Mouse (Mus musculus) frontal cortex, postnatal 10 days (tissue): ENCODE results near the gene Rev3l.
"Not testable (repeated sequence)": the region's sequence is repeated elsewhere in the genome, so short reads cannot be mapped to it uniquely, and the experiment has no call there.

Experiments used
- DNase-seq, 2 experiments: peaks; one replicate each; pipeline ENCODE4 v3.0.0; 2022; ENCODE audit warnings: low spot score in 2 of 2, mixed read lengths in 1 of 2

The Rev3l gene

DNA sequence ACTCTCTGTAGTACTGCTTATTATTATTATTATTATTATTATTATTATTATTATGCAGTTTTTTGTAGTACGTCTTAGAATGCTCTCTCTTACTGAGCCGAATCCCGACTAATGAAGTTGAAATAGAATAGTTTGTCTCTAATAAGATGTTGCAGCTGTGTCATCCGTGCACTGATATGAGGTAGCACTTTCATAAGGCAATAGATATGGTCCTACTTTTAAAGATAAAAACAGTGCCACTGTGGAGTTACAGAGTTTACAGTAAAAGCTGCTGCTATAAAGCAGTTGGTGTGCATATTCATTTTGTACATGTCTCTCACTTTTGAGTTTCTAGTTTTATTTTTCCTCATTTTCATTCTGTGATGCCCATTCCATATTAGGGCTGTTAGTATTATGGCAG lies 46.4 kb downstream of the Rev3l start:
- no peak for DNase-seq

DNA sequence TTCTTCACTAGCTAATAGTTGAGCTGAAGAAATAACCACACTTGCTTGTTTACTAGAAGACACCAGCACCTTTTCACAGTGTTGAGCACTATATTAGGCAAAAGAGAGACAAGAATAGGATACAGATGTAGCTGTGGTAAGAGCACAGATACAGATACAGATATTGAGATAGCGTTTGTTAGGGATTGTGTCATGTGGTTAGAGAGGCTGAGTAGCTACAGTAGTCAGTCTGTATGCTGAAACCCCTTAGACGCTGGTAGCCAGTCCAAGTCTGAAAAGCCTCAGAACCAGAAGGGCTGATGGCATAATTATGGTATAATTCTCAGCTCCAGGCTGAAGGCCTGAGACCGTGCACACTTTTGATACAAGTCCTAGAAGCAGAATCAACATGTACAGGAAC lies 53.3 kb downstream of the Rev3l start:
- no peak for DNase-seq

DNA sequence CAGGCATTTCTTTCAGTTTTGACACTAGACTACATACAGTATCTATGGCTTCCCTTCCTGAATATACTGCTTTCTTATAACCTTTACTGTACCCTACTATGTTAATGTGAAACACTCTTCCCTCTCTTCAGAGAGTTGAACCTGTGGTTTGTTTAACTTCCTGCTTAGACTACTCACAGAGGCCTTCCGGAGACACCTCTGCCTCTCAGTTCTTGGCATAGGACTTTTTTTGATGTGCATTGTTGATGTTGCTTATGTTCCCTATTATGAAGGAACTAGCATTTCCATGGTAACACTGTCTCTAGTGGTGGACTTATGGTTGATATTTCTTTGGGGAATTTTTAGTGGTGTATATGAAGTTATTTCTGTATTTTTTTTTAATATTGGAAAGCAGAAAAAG lies 61.4 kb downstream of the Rev3l start:
- DNase-seq: no peak

GRCm38 (mm10) chr10:39811507-39811906 lies 79.6 kb downstream of the Rev3l start:
- no peak for DNase-seq

DNA sequence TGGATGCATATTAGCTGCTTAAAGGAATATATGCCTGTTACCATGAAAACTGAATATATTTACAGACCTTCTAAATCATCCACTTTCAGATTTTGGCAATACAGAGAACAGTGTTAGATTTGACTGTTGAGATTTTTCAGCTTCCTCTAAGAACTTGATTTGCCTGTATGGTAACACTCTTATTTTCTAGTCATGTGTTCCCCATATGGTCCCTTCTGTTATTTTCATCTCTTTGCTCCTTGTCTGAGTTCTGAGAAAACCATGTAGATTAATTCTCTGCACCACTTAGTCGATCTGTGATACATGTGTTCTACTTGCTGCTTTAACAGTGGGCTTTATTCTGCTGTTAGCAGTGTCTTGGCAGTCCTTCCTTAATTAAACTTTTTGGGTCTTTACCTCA lies 110.7 kb downstream of the Rev3l start:
- no peak for DNase-seq

DNA sequence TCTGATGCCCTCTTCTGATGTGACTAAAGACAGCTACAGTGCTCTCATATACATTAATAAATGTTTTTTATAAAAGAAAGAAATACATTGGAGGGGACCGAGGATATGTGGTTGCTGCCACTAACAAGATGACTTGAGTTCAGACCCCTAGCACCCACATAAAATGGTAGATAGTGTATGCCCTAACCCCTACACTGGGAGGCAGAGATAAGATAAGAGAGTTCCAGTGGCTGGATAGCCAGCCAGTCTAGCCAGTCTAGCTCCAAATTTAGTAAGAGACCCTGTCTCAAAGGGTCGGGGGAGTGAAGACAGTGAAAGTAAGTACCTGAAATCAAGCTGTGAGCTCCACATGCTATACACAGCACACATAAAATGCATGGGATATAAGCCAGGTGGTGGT lies 133.6 kb downstream of the Rev3l start:
- no peak for DNase-seq

DNA sequence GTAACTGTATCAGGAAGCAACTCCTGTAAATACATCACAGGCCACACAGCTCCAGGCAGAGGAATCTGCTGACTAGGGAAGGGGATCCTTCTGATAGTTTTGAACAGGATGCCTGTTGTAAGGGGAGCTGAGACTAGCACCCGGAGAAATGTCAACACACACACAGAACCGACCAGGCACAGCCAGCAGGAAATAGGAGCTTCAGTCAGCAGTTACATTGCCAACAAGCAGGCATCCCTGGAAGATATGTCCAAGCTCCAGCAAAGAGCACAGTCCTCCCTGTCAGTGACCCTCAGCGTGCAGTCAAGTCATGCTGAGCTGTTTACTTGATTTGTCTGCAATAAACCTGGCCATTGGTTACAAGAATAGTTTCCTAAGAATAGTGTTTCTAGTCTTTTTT lies 156.7 kb downstream of the Rev3l start:
- DNase-seq: no peak

GRCm38 (mm10) chr10:39893702-39894697 lies 162.1 kb downstream of the Rev3l start:
- DNase-seq: no peak

- DNase-seq: no peak
Observed at GRCm38 (mm10) chr10:39896503-39896902, 164.6 kb downstream of the Rev3l start.

GRCm38 (mm10) chr10:39898874-39899371 lies 167.0 kb downstream of the Rev3l start, which contains the start of gene Mfsd4b4:
Gene Mfsd4b4 (minus strand): TSS chr10:39899238.
- DNase-seq: peak; percentile 71 to 77

GRCm38 (mm10) chr10:39904191-39904590 lies 172.3 kb downstream of the Rev3l start:
- no peak for DNase-seq

GRCm38 (mm10) chr10:39906799-39907658 lies 175.1 kb downstream of the Rev3l start:
- no peak for DNase-seq

DNA sequence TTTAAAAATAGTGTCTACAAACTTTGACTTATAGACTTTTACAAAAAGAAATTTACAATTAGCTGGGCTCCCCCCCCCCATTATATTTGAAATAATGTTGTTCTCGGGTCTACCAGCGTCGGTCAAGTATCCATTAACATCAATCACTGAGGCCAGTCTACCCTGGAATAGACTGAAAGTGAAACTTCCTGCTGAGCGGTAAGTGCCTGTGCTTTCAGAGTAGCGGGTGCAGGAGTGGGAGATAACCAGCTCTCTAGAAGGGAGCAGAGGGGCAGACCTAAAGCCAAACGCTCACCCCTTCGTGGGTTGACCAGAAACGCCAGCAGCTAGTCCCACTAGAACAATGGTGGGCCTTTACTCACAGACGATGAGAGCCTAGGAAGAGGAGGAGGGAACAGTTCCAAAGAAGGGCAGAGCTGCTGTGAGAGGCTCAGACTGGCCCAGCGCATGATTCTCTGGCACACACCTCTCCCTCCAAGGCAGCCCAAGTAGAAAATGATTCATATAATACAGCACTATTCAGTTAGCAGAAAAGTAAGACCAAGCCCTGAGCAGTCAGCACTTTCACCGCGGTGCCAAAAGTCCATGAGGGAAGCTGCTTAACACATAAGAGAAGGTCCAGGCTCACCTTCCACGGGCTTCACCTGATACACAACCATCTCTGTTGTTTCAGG lies 177.0 kb downstream of the Rev3l start:
- no peak for DNase-seq

DNA sequence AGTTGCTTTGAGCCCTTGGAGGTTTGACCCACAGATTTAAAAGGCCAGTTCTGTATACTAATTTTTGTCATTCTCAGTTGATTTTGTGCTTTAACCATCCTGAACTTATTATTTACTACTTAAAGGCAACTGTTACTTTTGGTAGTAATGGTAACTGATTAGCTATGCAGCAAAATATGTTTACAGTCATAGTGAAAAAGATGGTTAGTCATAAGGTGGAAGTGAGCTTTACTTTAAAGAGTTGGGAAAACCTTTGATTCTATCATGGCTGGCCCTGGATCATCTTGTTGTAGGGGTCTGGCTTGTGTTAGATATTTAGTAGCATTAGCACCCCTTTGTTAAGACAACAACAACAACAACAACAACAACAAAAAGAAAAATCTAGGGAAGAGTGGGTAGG lies 180.7 kb downstream of the Rev3l start:
- DNase-seq: no peak

GRCm38 (mm10) chr10:39924556-39924955 lies 192.6 kb downstream of the Rev3l start:
- DNase-seq: not testable (repeated sequence)
